Mouse (Mus musculus): ENCODE results near the gene Gfod1.

Gfod1 gene

DNA sequence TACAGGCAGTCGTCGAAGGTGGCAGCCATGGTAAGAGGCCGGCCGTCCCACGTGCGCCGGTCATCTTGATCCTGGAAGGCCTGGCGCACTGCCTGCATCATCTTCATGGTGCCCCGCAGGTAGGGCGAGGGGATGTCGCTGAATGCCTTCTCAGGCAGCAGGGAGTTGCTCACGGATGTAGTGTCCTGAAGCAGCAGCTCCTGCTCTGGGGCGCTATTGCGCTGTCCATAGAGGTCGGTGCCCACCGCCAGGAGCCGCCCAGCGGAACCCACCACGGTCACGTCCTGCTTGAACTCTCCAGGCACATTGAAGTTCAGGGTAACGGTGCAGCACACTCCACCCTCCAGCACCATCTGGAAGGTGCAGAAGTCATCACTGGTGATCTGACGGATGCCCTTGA lies 103.5 kb downstream of the Gfod1 start:
- DNase-seq (ENCODE audit: low spot score) = no peak

DNA sequence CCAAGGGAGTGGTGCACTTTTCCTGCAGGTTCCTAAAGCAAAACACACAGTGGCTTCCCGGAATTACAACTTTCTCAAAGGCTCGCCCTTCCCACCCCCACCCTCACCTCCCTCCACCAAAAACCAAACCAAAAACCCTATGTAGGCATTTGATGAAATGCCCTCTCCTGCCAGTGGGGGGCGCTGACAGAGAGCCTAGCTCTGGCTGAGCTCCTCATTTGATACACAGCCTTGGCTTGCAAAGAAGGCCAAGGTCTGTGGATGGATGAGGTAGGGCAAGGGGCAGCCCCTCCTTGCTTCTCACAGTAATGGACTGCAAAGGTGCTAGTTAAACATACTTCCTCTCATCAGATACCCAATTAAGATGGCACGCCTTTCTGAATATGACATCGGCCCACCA lies 104.2 kb downstream of the Gfod1 start:
- DNase-seq (ENCODE audit: low spot score) = no peak

DNA sequence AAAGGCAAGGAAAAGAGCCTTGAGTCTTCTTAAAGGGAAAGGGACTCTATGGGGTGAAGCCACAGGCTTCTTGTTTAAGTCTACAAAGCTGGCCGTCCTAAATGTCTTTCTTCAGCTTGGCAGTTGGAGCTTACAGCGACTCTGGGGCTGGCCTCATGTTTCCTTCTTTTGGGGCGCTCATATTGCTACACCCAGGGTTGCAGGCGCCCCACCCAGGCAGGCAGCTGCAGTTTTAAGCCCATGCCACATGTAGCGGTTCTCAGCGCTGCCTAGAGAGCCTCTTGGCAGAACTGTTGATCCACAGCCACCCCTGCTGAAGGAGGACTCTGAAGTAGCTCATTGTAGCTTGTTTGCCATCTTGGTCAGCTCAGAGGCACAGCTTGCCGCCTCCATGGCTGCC lies 104.7 kb downstream of the Gfod1 start:
- no peak for DNase-seq (ENCODE audit: low spot score)

- no peak for DNase-seq (ENCODE audit: low spot score)
Measured at GRCm38 (mm10) chr13:43197187-43197586, 106.8 kb downstream of the Gfod1 start.

- DNase-seq (ENCODE audit: low spot score) = no peak
Measured at GRCm38 (mm10) chr13:43196000-43196399, 108.0 kb downstream of the Gfod1 start.

GRCm38 (mm10) chr13:43193932-43194331 lies 110.0 kb downstream of the Gfod1 start:
- no peak for DNase-seq (ENCODE audit: low spot score)

GRCm38 (mm10) chr13:43193266-43193665 lies 110.7 kb downstream of the Gfod1 start:
- DNase-seq (ENCODE audit: low spot score) = no peak

GRCm38 (mm10) chr13:43191741-43192192 lies 112.2 kb downstream of the Gfod1 start:
- no peak for DNase-seq (ENCODE audit: low spot score)

DNA sequence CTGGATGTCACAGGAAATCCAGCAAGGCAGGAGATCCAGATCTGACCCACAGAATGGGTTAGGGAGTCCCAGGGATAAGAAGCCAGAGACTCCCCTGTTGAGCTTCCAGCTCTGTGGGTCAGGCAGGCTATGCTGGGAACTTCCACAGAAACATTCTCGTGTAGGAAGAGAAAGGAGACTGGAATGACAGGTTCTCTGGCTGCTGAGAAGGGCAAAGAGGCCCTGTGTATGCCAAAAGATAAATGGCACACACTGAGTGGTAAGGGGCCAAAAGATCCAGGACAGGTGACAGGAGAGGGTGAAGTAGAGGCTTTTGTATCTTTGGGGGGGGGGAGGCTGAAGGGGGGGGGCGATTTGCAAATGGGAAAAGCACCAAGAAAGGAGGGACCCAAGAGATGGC lies 112.7 kb downstream of the Gfod1 start:
- no peak for DNase-seq (ENCODE audit: low spot score)

DNA sequence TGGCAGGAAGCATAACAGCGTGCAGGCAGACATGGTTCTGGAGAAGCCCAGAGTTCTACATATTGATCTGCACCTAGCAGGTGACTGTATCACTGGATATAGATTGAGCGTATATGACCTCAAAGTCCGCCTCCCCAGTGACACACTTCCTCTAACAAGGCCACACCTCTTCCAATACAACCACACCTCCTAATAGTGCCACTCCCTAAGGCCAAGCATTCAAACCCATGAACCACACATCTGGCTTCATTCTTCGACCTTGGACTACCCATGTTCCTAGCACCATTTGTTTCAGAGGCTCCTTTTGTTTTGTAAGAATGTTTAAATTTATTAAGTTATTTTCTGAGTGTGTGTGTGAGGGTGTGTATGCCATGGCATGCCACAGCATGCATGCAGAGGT lies 116.2 kb downstream of the Gfod1 start:
- no peak for DNase-seq (ENCODE audit: low spot score)

- DNase-seq (ENCODE audit: low spot score) = no peak
Measured at GRCm38 (mm10) chr13:43183248-43184055, 120.5 kb downstream of the Gfod1 start.

GRCm38 (mm10) chr13:43182465-43183201 lies 121.3 kb downstream of the Gfod1 start:
- peak; percentile 69 for DNase-seq (ENCODE audit: low spot score)

DNA sequence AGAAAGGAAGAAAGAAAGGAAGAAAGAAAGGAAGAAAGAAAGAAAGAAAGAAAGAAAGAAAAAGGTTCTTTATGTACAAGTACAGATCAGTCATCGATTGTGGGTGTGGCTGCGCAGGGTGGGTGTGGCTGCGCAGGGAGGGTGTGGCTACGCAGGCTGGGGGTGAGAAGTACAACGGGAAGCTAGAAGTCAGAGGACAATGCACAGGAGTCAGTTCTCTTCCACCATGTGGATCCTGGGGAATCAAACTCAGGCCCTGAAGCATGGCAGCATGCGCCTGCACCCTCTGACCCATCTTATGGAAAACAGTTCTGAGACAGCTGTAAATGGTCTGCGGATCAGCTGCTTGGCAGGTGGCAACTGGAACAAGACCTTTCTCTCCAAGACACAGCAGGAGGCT lies 122.9 kb downstream of the Gfod1 start:
- no peak for DNase-seq (ENCODE audit: low spot score)

- no peak for DNase-seq (ENCODE audit: low spot score)
Measured at GRCm38 (mm10) chr13:43177317-43177716, 126.7 kb downstream of the Gfod1 start.

- no peak for DNase-seq (ENCODE audit: low spot score)
Measured at GRCm38 (mm10) chr13:43176676-43177075, 127.3 kb downstream of the Gfod1 start.

- DNase-seq (ENCODE audit: low spot score) = peak; percentile 54
Measured at GRCm38 (mm10) chr13:43173262-43173661, 130.7 kb downstream of the Gfod1 start.

GRCm38 (mm10) chr13:43172036-43172713 lies 131.8 kb downstream of the Gfod1 start:
- no peak for DNase-seq (ENCODE audit: low spot score)

DNA sequence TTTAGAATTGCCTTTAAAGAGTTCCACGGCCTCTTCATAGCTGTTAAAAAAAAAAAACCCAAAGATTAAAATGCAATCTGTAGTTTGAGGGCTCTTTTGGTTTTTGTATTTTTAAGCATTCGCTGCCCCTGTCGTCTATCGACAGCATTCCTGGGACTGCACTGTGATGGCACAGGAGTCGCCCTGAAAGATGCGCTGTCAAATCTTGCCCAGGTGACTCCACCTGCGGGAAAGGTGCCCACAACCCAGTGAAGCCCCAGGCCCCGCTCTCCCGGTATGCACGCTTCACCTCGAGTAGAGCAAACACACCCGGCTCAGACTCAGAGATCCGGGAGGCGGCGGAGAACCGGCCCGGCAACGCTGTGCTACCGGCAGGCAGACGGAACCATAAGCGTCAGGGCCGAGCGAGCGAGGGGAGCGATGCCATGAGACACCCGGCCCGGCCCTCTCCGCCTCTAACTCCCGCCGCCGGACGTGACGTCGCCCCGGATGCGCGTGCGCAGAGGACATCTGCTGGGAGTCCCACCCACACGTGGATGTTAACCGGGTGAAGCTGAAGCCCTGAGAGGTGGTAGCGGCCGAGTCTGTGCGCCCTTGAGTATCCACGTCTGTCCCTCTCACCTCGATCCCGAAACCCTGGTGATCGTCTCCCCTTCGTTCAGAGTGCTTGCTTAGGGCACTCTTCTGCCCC lies 132.8 kb downstream of the Gfod1 start, which contains the start of gene Tbc1d7:
Gene Tbc1d7, minus strand, starts transcription at position 482 of the 691 bp plus-strand sequence.
- DNase-seq (ENCODE audit: low spot score) = peak; percentile 99

- DNase-seq (ENCODE audit: low spot score) = no peak
Measured at GRCm38 (mm10) chr13:43167721-43168120, 136.3 kb downstream of the Gfod1 start.

GRCm38 (mm10) chr13:43159429-43159828 lies 144.5 kb downstream of the Gfod1 start:
- DNase-seq (ENCODE audit: low spot score) = no peak

GRCm38 (mm10) chr13:43158281-43158680 lies 145.7 kb downstream of the Gfod1 start:
- no peak for DNase-seq (ENCODE audit: low spot score)

- DNase-seq (ENCODE audit: low spot score) = no peak
Measured at GRCm38 (mm10) chr13:43157370-43157769, 146.6 kb downstream of the Gfod1 start.

Measured in ovary, postnatal 10 days (tissue).